Mouse (Mus musculus) heart, adult 18-20 months (tissue): ENCODE data around the gene Dok5. TPM values are rescaled to one million over a fixed set of nuclear protein-coding genes. Genes with fewer than 3 reads are reported as not detected.

Source experiments
- DNase-seq, 2 experiments: peaks; one replicate each; pipeline ENCODE4 v3.0.0; 2021 to 2022; ENCODE audit warnings: mixed read lengths in 1 of 2
- total RNA-seq, 2 experiments: library from RNA; stranded (reverse); gene quantifications; 2 replicates each; pipeline ENCODE4 v1.2.3; 2021

Gene Dok5
- total RNA-seq, 2 experiments from 2014 or later, result 0.26 to 0.30 TPM

DNA sequence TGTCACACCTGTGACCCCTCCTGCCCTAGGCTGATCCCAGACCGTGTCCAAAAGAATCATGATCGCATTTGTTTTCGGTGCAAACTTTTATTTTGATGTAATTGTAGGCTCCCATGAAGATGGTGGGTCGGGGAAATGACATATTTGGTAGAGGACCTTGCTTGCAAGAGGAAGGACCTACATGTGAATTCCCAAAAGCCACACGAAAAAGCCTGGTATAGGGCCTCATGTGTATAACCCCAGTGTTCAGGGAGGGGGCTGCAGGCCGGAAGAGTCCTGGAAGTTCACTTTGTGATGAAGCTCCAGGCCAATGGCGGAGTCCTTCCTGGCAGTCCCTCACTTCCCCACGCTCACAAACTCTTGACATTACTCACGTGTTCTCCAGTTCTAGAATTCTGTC is 7.3 kb downstream of the Dok5 start:
- no peak for DNase-seq

- no peak for DNase-seq
Measured at GRCm38 (mm10) chr2:170739713-170740365, 8.2 kb downstream of the Dok5 start.

DNA sequence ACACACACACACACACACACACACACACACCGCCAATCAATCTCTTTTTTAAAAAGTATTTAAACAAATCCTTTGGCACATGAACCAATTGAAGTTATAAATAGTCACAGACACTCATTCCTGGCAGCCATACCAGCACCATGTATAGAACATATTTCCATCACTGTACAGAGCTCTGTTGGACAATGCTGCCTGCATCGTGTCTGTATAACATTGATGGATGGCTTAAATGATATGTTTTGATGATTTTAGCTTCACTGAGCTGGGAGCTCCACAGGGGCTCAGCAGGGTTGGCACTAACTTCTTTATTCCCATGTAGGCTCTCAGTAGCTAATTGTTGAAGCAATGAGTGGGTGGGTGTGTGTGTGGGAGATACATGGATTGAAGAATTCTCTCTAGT is 11.9 kb downstream of the Dok5 start:
- DNase-seq, result no peak

GRCm38 (mm10) chr2:170748901-170749300 is 17.3 kb downstream of the Dok5 start:
- no peak for DNase-seq

DNA sequence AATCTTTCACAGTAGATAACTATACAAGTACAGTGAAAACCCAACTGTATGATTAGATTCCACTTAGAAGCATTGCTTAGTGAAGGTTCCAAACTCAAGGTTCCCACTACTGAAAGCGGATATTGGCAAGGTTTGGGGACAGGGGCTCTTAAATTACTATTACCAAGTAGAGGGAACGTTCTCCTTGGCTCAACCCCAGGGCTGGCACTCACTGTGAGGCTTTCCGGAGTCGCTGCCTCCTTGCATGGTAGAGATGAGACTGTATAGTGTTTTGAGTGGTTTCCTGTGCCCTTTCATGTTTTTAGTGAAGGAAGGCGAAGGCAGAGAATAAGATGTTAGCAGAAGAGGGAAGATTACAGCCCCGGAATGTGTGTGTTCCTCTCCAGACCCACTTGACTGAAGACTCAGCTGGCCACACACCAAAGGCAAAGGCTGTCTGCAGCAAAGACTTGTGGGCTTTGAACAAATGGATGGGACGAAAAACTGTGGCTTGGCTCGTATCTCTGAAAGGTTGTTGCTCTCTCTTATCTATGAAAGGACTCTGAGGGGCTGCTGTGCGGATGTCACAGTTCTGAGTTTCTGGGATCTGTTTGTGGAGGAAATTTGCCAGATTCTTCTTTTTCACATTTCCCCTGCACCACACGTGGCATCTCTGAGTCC is 20.7 kb downstream of the Dok5 start:
- DNase-seq, result no peak

- no peak for DNase-seq
Measured at GRCm38 (mm10) chr2:170755817-170756216, 24.2 kb downstream of the Dok5 start.

DNA sequence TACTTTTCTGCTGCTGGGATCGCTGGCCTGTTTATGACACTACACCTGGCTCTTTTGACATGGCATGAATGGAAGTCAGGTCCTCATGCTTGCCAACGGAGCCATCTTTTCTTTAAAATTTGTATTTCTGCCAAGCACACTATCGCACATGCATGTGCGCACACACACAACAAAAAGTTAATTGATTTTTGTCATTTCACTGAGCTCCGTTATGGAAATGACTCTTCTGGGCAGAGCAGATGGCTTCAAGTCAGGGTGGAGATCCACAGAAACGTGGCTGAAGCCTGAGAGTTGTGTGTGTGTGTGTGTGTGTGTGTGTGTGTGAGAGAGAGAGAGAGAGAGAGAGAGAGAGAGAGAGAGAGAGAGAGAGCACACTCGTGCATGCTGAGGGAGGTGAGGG is 25.1 kb downstream of the Dok5 start:
- no peak for DNase-seq

GRCm38 (mm10) chr2:170757228-170757875 is 25.7 kb downstream of the Dok5 start:
- peak in 1 of 2 experiments; percentile 10 for DNase-seq

- peak in 1 of 2 experiments; percentile 9 for DNase-seq
Measured at GRCm38 (mm10) chr2:170758201-170758600, 26.6 kb downstream of the Dok5 start.

GRCm38 (mm10) chr2:170764704-170765103 is 33.1 kb downstream of the Dok5 start:
- DNase-seq, result peak; percentile 3 to 6

- DNase-seq, result no peak
Measured at GRCm38 (mm10) chr2:170767243-170767642, 35.6 kb downstream of the Dok5 start.

DNA sequence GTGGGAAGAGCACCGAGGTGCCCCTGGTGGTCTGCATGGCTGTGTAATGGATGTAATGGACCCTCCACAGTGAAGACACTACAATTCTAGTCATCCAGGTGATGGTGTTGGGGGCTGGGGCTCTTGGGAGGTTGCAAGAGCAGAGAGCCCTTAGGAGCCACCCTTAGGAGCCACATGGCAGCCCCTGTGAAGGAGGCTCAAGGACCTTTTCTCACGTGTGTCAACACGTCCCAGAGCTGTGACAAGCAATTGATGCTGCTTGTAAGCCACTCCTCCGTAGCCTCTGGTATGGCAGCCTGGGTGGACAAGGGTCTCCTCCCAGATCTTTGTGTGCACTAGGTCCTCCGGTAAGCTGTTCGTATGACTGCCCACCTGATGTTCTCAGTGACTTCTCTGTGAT is 37.1 kb downstream of the Dok5 start:
- no peak for DNase-seq

DNA sequence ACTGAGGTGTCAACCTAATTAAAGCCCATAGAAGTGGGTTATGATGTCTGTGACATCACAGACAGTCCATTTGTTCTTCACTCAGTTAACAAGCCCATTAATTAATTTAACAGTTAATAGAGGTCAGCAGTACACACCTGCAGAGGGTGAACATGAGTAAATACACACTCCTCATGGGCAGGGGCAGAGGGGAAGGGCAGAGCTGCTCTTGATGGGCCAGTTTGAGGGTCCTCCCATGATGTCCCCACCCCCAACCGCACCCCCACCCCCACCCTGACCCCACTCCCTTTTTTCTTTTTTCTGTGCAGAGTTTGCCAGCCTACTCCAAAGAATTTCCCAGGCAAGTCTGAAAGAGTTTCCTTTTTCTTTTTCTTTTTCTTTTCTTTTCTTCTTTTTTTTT is 39.9 kb downstream of the Dok5 start:
- no peak for DNase-seq

- DNase-seq, result no peak
Measured at GRCm38 (mm10) chr2:170772126-170772884, 40.7 kb downstream of the Dok5 start.

DNA sequence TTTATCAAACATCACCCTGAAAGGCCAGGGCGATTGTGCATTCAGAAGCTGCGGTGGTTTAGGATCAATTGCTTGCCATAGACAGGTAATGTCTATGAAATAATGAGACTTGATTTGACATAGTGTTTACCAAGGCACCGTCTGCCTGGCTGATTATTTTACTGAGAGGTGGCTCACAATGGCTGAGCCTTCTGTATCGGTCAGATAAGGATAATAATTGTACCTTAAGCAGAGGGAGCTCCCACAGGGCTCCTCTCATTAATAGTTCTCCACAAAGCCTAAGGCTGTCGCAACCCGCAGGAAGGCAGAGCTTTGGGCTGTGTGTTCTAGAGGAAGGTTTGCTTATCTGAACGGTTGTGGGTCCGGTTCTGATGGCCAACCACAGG is 41.3 kb downstream of the Dok5 start:
- DNase-seq, result no peak

- no peak for DNase-seq
Measured at GRCm38 (mm10) chr2:170775577-170775976, 44.0 kb downstream of the Dok5 start.

- DNase-seq, result no peak
Measured at GRCm38 (mm10) chr2:170776107-170776506, 44.5 kb downstream of the Dok5 start.

- no peak for DNase-seq
Measured at GRCm38 (mm10) chr2:170777572-170777971, 46.0 kb downstream of the Dok5 start.

- DNase-seq, result no peak
Measured at GRCm38 (mm10) chr2:170780010-170780750, 48.6 kb downstream of the Dok5 start.

- DNase-seq, result no peak
Measured at GRCm38 (mm10) chr2:170788101-170788500, 56.5 kb downstream of the Dok5 start.

DNA sequence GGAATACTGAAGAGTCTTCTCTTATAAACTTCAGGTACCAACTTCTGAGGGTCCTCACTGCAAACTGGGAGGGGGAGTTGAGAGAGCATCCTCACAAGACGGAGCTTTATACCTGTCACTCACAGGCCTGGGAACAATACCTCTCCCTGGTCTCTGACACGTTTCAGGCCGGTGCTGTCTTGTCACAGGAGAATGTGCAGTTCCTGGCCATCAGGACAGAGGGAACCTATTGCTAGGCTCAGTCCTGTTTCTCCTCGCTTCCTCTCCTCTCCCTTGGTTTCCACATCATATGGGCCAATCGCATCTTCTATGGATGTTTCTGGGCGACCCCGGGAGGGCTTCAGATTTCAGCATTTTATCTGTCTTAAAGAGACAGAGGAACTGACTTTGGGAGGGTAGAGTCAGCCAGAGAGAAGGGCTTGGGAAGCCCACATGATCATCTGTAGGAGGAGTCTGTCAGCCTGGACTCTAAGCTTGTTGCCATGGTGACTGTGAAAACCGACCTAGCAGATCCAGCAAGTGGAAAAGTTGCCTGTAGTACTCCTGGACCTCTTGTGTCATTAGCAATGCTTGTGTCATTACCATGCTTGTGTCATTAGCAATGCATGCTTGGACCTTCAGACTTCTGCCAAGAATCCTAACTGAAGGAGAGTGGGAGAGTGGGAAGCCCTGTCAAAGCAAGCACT is 59.9 kb downstream of the Dok5 start:
- DNase-seq, result no peak

DNA sequence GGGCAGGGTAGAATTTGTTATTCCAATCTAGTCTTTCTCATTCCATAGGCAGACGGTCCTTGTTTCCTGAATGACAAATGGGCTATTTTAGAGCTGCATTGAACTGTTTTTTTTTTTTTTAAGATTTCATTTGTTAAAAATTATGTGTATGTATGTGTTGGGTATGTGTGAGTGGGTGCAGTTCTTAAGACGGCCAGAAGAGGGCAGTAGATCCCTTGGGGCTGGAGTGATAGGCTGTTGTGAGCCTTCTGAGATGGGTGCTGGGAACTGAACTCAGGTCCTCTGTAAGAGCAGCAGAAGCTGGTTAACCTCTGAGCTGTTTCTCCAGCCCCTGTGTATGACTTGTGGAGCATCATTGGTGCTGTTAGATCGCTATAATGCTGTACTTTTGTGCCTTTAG is 63.6 kb downstream of the Dok5 start:
- DNase-seq, result no peak
